Mouse (Mus musculus) liver, adult 2 months (tissue): ENCODE data around the gene St6galnac3. TPM values are rescaled to one million over a fixed set of nuclear protein-coding genes. Genes with fewer than 3 reads are reported as not detected.

Source experiments
- DNase-seq: peaks from one replicate; pipeline ENCODE4 v3.0.0-alpha.2; 2011; ENCODE audit warnings: low read depth, low spot score; ENCODE audit errors: extremely low read depth
- H3K27ac ChIP-seq: fragments of 200-500 bp; replicated peaks from 2 replicates; pipeline ENCODE4 v1.5.1; 2012; ENCODE audit warnings: low read depth, mild to moderate bottlenecking, control low read depth, inconsistent platforms, low read length; ENCODE audit not compliant: insufficient read depth
- H3K27me3 ChIP-seq: fragments of 200-500 bp; 2 replicates; pipeline ENCODE4 v1.6.1; 2012; ENCODE audit warnings: mild to moderate bottlenecking, moderate library complexity, low read length, inconsistent platforms; ENCODE audit not compliant: control insufficient read depth, insufficient read depth
- H3K36me3 ChIP-seq: fragments of 200-500 bp; 2 replicates; pipeline ENCODE4 v1.6.1; 2012; ENCODE audit warnings: low read length, inconsistent platforms; ENCODE audit not compliant: control insufficient read depth, insufficient read depth
- H3K4me1 ChIP-seq: fragments of 200-500 bp; 2 replicates; pipeline ENCODE4 v1.6.1; 2011; ENCODE audit warnings: low read length; ENCODE audit not compliant: control insufficient read depth, insufficient read depth
- H3K4me3 ChIP-seq: fragments of 200-500 bp; 2 replicates; pipeline ENCODE4 v1.5.1; 2011; ENCODE audit warnings: low read depth, mild to moderate bottlenecking, control low read depth, low read length, moderate library complexity; ENCODE audit not compliant: insufficient read depth
- H3K79me2 ChIP-seq: fragments of 200-500 bp; 2 replicates; pipeline ENCODE4 v1.6.1; 2012; ENCODE audit warnings: inconsistent platforms, mild to moderate bottlenecking, low read length, moderate library complexity; ENCODE audit not compliant: control insufficient read depth, insufficient read depth
- H3K9ac ChIP-seq: fragments of 200-500 bp; 2 replicates; pipeline ENCODE4 v1.6.1; 2012; ENCODE audit warnings: low read depth, mild to moderate bottlenecking, control low read depth, inconsistent platforms, low read length
- CTCF ChIP-seq: fragments of 200-500 bp; IDR thresholded peaks from 2 replicates; pipeline ENCODE4 v1.5.1; 2011; ENCODE audit warnings: low read depth, low read length, control low read depth
- POLR2A ChIP-seq: fragments of 200-500 bp; IDR thresholded peaks from 2 replicates; pipeline ENCODE4 v1.6.1; 2011; ENCODE audit warnings: low read length, control low read depth; ENCODE audit not compliant: insufficient read depth; ENCODE audit errors: extremely low read depth
- WGBS: fragments of 180-500 bp; shearing (Covaris S2); methylation state at CpG from one replicate; pipeline ENCODE4 v1.1.7; 2018; 5-methylcytosine and 5-hydroxymethylcytosine counted together
- polyA plus RNA-seq: library from polyadenylated mRNA; depleted of rRNA; stranded (reverse); fragments of >200 nt; gene quantifications from 2 replicates; pipeline ENCODE4 v1.2.3, GENCODE M21; 2012
- total RNA-seq: library from RNA; depleted of rRNA; stranded (reverse); fragments of >200 nt; gene quantifications from 2 replicates; pipeline ENCODE4 v1.2.3, GENCODE M21; 2014

The St6galnac3 gene
- total and polyA plus RNA-seq, 2 experiments: 0.24 to 0.83 TPM

GRCm38 (mm10) chr3:153537435-153537834, 187.5 kb downstream of the St6galnac3 start:
- H3K27me3 ChIP-seq: no peaks in the 10 kb centered on the region
- no peaks in the 10 kb centered on the region for H3K4me1 ChIP-seq
- H3K79me2 ChIP-seq: no peaks in the 10 kb centered on the region
- no peak overlapping the region for H3K4me3 ChIP-seq
- no peak overlapping the region for H3K9ac ChIP-seq
- WGBS: 64% methylated on average over 3 of the region's 3 CpGs
- no peak for DNase-seq
- no peaks in the 10 kb centered on the region for H3K36me3 ChIP-seq
- no peak overlapping the region for H3K27ac ChIP-seq
- TF ChIP-seq CTCF (no peak), POLR2A (no peak)

GRCm38 (mm10) chr3:153536260-153536659, 188.7 kb downstream of the St6galnac3 start:
- H3K9ac ChIP-seq: no peak overlapping the region
- 84% methylated on average over 4 of the region's 4 CpGs for WGBS
- DNase-seq: no peak
- H3K27me3 ChIP-seq: no peaks in the 10 kb centered on the region
- no peak for TF ChIP-seq POLR2A
- TF ChIP-seq CTCF: no peak
- H3K27ac ChIP-seq: no peak overlapping the region
- no peak overlapping the region for H3K4me3 ChIP-seq
- H3K79me2 ChIP-seq: no peaks in the 10 kb centered on the region
- H3K36me3 ChIP-seq: no peaks in the 10 kb centered on the region
- no peaks in the 10 kb centered on the region for H3K4me1 ChIP-seq

- DNase-seq: no peak
- no peaks in the 10 kb centered on the region for H3K27me3 ChIP-seq
- no peaks in the 10 kb centered on the region for H3K36me3 ChIP-seq
- 28% methylated on average over 6 of the region's 6 CpGs for WGBS
- H3K79me2 ChIP-seq: no peaks in the 10 kb centered on the region
- no peak overlapping the region for H3K27ac ChIP-seq
- TF ChIP-seq POLR2A: no peak
- TF ChIP-seq CTCF: no peak
- no peak overlapping the region for H3K4me3 ChIP-seq
- no peak overlapping the region for H3K9ac ChIP-seq
- H3K4me1 ChIP-seq: no peaks in the 10 kb centered on the region
Measured at GRCm38 (mm10) chr3:153529174-153529573, 195.8 kb downstream of the St6galnac3 start.

GRCm38 (mm10) chr3:153525151-153525768, 199.7 kb downstream of the St6galnac3 start:
- no peaks in the 10 kb centered on the region for H3K79me2 ChIP-seq
- H3K9ac ChIP-seq: no peak overlapping the region
- no peak overlapping the region for H3K4me3 ChIP-seq
- no peaks in the 10 kb centered on the region for H3K36me3 ChIP-seq
- H3K27ac ChIP-seq: no peak overlapping the region
- DNase-seq: no peak
- no peaks in the 10 kb centered on the region for H3K27me3 ChIP-seq
- WGBS: 94% methylated on average over 6 of the region's 6 CpGs
- H3K4me1 ChIP-seq: no peaks in the 10 kb centered on the region
- TF ChIP-seq POLR2A: no peak
- TF ChIP-seq CTCF: no peak

- Histone ChIP-seq H3K36me3 (no peaks in the 10 kb centered on the region), H3K4me1 (no peaks in the 10 kb centered on the region), H3K9ac (no peak overlapping the region), H3K27ac (no peak overlapping the region), H3K79me2 (no peaks in the 10 kb centered on the region), H3K27me3 (no peaks in the 10 kb centered on the region), H3K4me3 (no peak overlapping the region)
- 84% methylated on average over 7 of the region's 7 CpGs for WGBS
- DNase-seq: no peak
- TF ChIP-seq POLR2A (no peak), CTCF (no peak)
Measured at GRCm38 (mm10) chr3:153516848-153517247, 208.1 kb downstream of the St6galnac3 start.

- DNase-seq: no peak
- Histone ChIP-seq H3K79me2 (no peaks in the 10 kb centered on the region), H3K9ac (no peak overlapping the region), H3K36me3 (no peaks in the 10 kb centered on the region), H3K27me3 (no peaks in the 10 kb centered on the region), H3K27ac (no peak overlapping the region), H3K4me1 (no peaks in the 10 kb centered on the region), H3K4me3 (no peak overlapping the region)
- no peak for TF ChIP-seq CTCF
- no peak for TF ChIP-seq POLR2A
- WGBS: 86% methylated on average over 6 of the region's 6 CpGs
Measured at GRCm38 (mm10) chr3:153513501-153514060, 211.4 kb downstream of the St6galnac3 start.
